Mouse (Mus musculus) heart, postnatal 25 days (tissue): ENCODE results near the gene Rsph9. TPM values are rescaled to one million over a fixed set of nuclear protein-coding genes. Genes with fewer than 3 reads are reported as not detected.

Experiments used
- DNase-seq: peaks from one replicate; pipeline ENCODE4 v3.0.0; 2022; ENCODE audit warnings: low spot score
- intact Hi-C: fragments of 180-260 bp; cut with DNase I; formaldehyde crosslinking; loops from one replicate; pipeline ENCODE4 v1.15.1; 2025
- total RNA-seq, 2 experiments: library from RNA; stranded (reverse); gene quantifications; 2 replicates each; pipeline ENCODE4 v1.2.3; 2021

Rsph9 gene
- total RNA-seq, 2 experiments from 2014 or later = 1.1 to 1.2 TPM

- DNase-seq = peak; percentile 61
- intact Hi-C loops = no loop called here
Measured at GRCm38 (mm10) chr17:46073730-46074301, 70.2 kb downstream of the Rsph9 start.

Other genes starting within 250 kb of the Rsph9 start
- gene Vegfa, start 111.8 kb downstream of the Rsph9 start, total RNA-seq = 100 to 1,000 TPM; 257 to 275 TPM
- 100 to 1,000 TPM; 121 to 134 TPM for gene Mrps18a, start 33.2 kb downstream of the Rsph9 start, total RNA-seq
- 10 to 100 TPM; 17.2 to 22.4 TPM for gene Mad2l1bp, start 9.3 kb upstream of the Rsph9 start, total RNA-seq
- 10 to 100 TPM; 67.5 to 70.6 TPM for gene Gtpbp2, start 16.8 kb upstream of the Rsph9 start, total RNA-seq
- gene Polh, start 58.4 kb upstream of the Rsph9 start, total RNA-seq = 1 to 10 TPM; 8.6 to 9.4 TPM
- 10 to 100 TPM; 19.6 to 21.3 TPM for gene Xpo5, start 58.6 kb upstream of the Rsph9 start, total RNA-seq
- 10 to 100 TPM; 20.9 to 26.1 TPM for gene Polr1c, start 103.8 kb upstream of the Rsph9 start, total RNA-seq
- 10 to 100 TPM; 81.8 to 82.6 TPM for gene Yipf3, start 103.9 kb upstream of the Rsph9 start, total RNA-seq
- gene Lrrc73, start 109.3 kb upstream of the Rsph9 start, total RNA-seq = under 1 TPM; 0.20 to 0.26 TPM
- gene Tjap1, start 138.8 kb upstream of the Rsph9 start, total RNA-seq = 10 to 100 TPM; 37.1 to 40.5 TPM
- under 1 TPM; 0.39 to 0.49 TPM for gene Dlk2, start 153.2 kb upstream of the Rsph9 start, total RNA-seq
- gene Abcc10, start 184.1 kb upstream of the Rsph9 start, total RNA-seq = 1 to 10 TPM; 4.2 to 4.6 TPM
- 10 to 100 TPM; 16.5 to 18.8 TPM for gene Zfp318, start 239.5 kb upstream of the Rsph9 start, total RNA-seq